Mouse (Mus musculus): Measurements from ENCODE around the gene Olfr1140. TPM values are rescaled to one million over a fixed set of nuclear protein-coding genes. Genes with fewer than 3 reads are reported as not detected.

Gene Olfr1140
- polyA plus RNA-seq (2012; rRNA removed), result not detected in 2 replicates

- Histone ChIP-seq H3K4me3 (ENCODE audit: low read depth, low read length) (no peak within 1 kb of the TSS), H3K27me3 (ENCODE audit: control insufficient read depth, insufficient read depth, low read length) (no peaks in the 10 kb centered on the region), H3K27ac (ENCODE audit: insufficient read depth, low read depth, low read length) (no peak within 1 kb of the TSS), H3K36me3 (ENCODE audit: control insufficient read depth, insufficient read depth, low read length) (no peaks in the 10 kb centered on the region), H3K4me1 (ENCODE audit: control insufficient read depth, insufficient read depth, insufficient read length, low read length) (no peaks in the 10 kb centered on the region)
- TF ChIP-seq CTCF (IDR thresholded peaks at IDR 0.05; ENCODE audit: extremely low read depth, insufficient read length, insufficient replicate concordance, low read depth, low read length) (no peak), POLR2A (IDR thresholded peaks at IDR 0.05; ENCODE audit: low read depth, low read length) (no peak)
- WGBS, result 65% methylated on average over 3 of the region's 3 CpGs
Measured at GRCm38 (mm10) chr2:87743452-87743851, at the start of gene Olfr1140. Gene Olfr1140 (plus strand): TSS chr2:87743752.

DNA sequence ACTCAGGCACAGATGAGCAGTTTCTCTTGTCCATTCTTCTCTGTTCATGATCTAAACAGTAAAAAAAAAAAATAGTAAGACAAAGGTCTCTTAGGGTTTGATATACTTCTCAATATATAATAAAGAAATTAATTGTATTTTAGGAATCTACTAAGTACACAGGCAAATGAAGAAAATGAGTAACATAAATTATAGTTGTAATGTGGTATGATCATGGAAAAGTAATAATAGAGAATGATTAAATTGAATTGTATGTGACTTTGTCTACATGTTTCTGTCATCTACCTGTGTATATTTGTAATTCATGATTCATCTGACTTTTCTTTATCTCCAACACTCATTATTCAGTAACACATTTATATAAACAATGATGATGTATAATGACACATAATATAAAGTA, 49.7 kb upstream of the Olfr1140 start, which contains the start of gene Olfr1136:
Olfr1136 (minus strand) TSS at position 101 of the 400 bp plus-strand sequence.
- no peak for TF ChIP-seq POLR2A (IDR thresholded peaks at IDR 0.05; ENCODE audit: low read depth, low read length)
- TF ChIP-seq CTCF (IDR thresholded peaks at IDR 0.05; ENCODE audit: extremely low read depth, insufficient read length, insufficient replicate concordance, low read depth, low read length), result no peak
- no peaks in the 10 kb centered on the region for H3K4me1 ChIP-seq (ENCODE audit: control insufficient read depth, insufficient read depth, insufficient read length, low read length)
- no peaks in the 10 kb centered on the region for H3K36me3 ChIP-seq (ENCODE audit: control insufficient read depth, insufficient read depth, low read length)
- H3K27ac ChIP-seq (ENCODE audit: insufficient read depth, low read depth, low read length), result no peak within 1 kb of the TSS
- H3K27me3 ChIP-seq (ENCODE audit: control insufficient read depth, insufficient read depth, low read length), result no peaks in the 10 kb centered on the region
- H3K4me3 ChIP-seq (ENCODE audit: low read depth, low read length), result no peak within 1 kb of the TSS

GRCm38 (mm10) chr2:87713079-87713478, 30.5 kb upstream of the Olfr1140 start, which contains the start of gene Olfr1137:
Gene Olfr1137 (minus strand): TSS chr2:87713179.
- TF ChIP-seq CTCF (IDR thresholded peaks at IDR 0.05; ENCODE audit: extremely low read depth, insufficient read length, insufficient replicate concordance, low read depth, low read length) (no peak), POLR2A (IDR thresholded peaks at IDR 0.05; ENCODE audit: low read depth, low read length) (no peak)
- no peaks in the 10 kb centered on the region for H3K4me1 ChIP-seq (ENCODE audit: control insufficient read depth, insufficient read depth, insufficient read length, low read length)
- no peaks in the 10 kb centered on the region for H3K36me3 ChIP-seq (ENCODE audit: control insufficient read depth, insufficient read depth, low read length)
- no peaks in the 10 kb centered on the region for H3K27me3 ChIP-seq (ENCODE audit: control insufficient read depth, insufficient read depth, low read length)
- no peak within 1 kb of the TSS for H3K4me3 ChIP-seq (ENCODE audit: low read depth, low read length)
- no peak within 1 kb of the TSS for H3K27ac ChIP-seq (ENCODE audit: insufficient read depth, low read depth, low read length)

DNA sequence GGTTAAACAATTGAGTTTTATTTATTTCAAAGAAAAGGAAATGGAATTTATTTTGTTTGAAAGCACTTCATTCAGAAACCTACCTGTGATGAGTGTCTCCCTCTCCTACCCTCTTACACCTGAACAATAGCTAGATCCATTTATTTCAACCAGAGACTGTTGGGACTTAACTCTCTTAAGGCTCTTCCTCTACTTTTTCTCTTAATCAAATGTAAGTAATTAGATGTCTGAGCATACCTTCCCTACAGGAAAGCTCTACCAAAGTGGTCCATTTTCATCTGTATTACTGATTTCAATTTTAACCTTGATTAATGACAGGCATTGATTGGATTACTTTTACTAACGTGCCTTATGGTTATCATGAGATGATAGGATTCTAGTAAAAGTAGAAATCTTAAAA, 3.7 kb upstream of the Olfr1140 start, which contains the start of gene Olfr1138:
Olfr1138 (minus strand) TSS at position 101 of the 400 bp plus-strand sequence.
- Histone ChIP-seq H3K4me1 (ENCODE audit: control insufficient read depth, insufficient read depth, insufficient read length, low read length) (no peaks in the 10 kb centered on the region), H3K4me3 (ENCODE audit: low read depth, low read length) (no peak within 1 kb of the TSS), H3K36me3 (ENCODE audit: control insufficient read depth, insufficient read depth, low read length) (no peaks in the 10 kb centered on the region), H3K27me3 (ENCODE audit: control insufficient read depth, insufficient read depth, low read length) (no peaks in the 10 kb centered on the region), H3K27ac (ENCODE audit: insufficient read depth, low read depth, low read length) (no peak within 1 kb of the TSS)
- WGBS, result 74% methylated on average over 1 of the region's 1 CpGs
- TF ChIP-seq CTCF (IDR thresholded peaks at IDR 0.05; ENCODE audit: extremely low read depth, insufficient read length, insufficient replicate concordance, low read depth, low read length) (no peak), POLR2A (IDR thresholded peaks at IDR 0.05; ENCODE audit: low read depth, low read length) (no peak)

GRCm38 (mm10) chr2:87753891-87754290, 10.3 kb downstream of the Olfr1140 start, which contains the start of gene Olfr1141:
Gene Olfr1141 (minus strand): TSS chr2:87753991.
- no peak within 1 kb of the TSS for H3K4me3 ChIP-seq (ENCODE audit: low read depth, low read length)
- no peak within 1 kb of the TSS for H3K27ac ChIP-seq (ENCODE audit: insufficient read depth, low read depth, low read length)
- H3K27me3 ChIP-seq (ENCODE audit: control insufficient read depth, insufficient read depth, low read length), result no peaks in the 10 kb centered on the region
- TF ChIP-seq POLR2A (IDR thresholded peaks at IDR 0.05; ENCODE audit: low read depth, low read length) (no peak), CTCF (IDR thresholded peaks at IDR 0.05; ENCODE audit: extremely low read depth, insufficient read length, insufficient replicate concordance, low read depth, low read length) (no peak)
- 78% methylated on average over 1 of the region's 1 CpGs for WGBS
- no peaks in the 10 kb centered on the region for H3K4me1 ChIP-seq (ENCODE audit: control insufficient read depth, insufficient read depth, insufficient read length, low read length)
- H3K36me3 ChIP-seq (ENCODE audit: control insufficient read depth, insufficient read depth, low read length), result no peaks in the 10 kb centered on the region

GRCm38 (mm10) chr2:87776143-87776542, 32.6 kb downstream of the Olfr1140 start:
- Histone ChIP-seq H3K36me3 (ENCODE audit: control insufficient read depth, insufficient read depth, low read length) (no peaks in the 10 kb centered on the region), H3K4me1 (ENCODE audit: control insufficient read depth, insufficient read depth, insufficient read length, low read length) (no peaks in the 10 kb centered on the region), H3K27me3 (ENCODE audit: control insufficient read depth, insufficient read depth, low read length) (no peaks in the 10 kb centered on the region), H3K4me3 (ENCODE audit: low read depth, low read length) (no peak overlapping the region), H3K27ac (ENCODE audit: insufficient read depth, low read depth, low read length) (no peak overlapping the region)
- 28% methylated on average over 1 of the region's 1 CpGs for WGBS
- TF ChIP-seq CTCF (IDR thresholded peaks at IDR 0.05; ENCODE audit: extremely low read depth, insufficient read length, insufficient replicate concordance, low read depth, low read length), result no peak
- no peak for TF ChIP-seq POLR2A (IDR thresholded peaks at IDR 0.05; ENCODE audit: low read depth, low read length)

DNA sequence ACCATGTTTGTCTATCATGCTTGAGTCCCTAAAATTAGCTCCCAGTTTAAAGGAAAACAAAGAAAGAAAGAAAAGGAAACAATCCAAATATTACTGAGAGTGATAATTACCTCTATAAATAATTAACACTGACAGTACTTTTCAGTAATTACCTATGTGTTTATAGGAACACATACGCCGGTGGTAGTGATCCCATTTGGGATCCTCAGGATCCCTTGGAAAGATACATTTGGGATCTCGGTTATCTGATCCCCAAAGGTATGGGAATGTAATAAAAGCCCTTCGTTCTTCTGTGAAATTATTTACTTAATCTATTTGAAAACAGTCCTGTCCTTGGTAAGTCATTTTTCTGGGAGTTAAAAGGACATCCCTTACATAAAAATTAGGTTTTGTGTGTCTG, 35.6 kb downstream of the Olfr1140 start, which contains the start of gene Olfr152:
Olfr152 (plus strand) TSS at position 301 of the 400 bp plus-strand sequence.
- Histone ChIP-seq H3K4me1 (ENCODE audit: control insufficient read depth, insufficient read depth, insufficient read length, low read length) (no peaks in the 10 kb centered on the region), H3K4me3 (ENCODE audit: low read depth, low read length) (no peak within 1 kb of the TSS), H3K36me3 (ENCODE audit: control insufficient read depth, insufficient read depth, low read length) (no peaks in the 10 kb centered on the region), H3K27me3 (ENCODE audit: control insufficient read depth, insufficient read depth, low read length) (no peaks in the 10 kb centered on the region), H3K27ac (ENCODE audit: insufficient read depth, low read depth, low read length) (no peak within 1 kb of the TSS)
- WGBS, result 71% methylated on average over 4 of the region's 4 CpGs
- TF ChIP-seq POLR2A (IDR thresholded peaks at IDR 0.05; ENCODE audit: low read depth, low read length), result no peak

Other genes with a start within 250 kb of the Olfr1140 start
- not detected in 2 replicates for gene Pramel7, start 246.7 kb upstream of the Olfr1140 start, polyA plus RNA-seq (2012; rRNA removed)
- not detected in 2 replicates for gene Pramel6, start 237.2 kb upstream of the Olfr1140 start, polyA plus RNA-seq (2012; rRNA removed)
- gene Olfr153, start 212.0 kb upstream of the Olfr1140 start, polyA plus RNA-seq (2012; rRNA removed), result not detected in 2 replicates
- gene Olfr1128, start 198.2 kb upstream of the Olfr1140 start, polyA plus RNA-seq (2012; rRNA removed), result not detected in 2 replicates
- gene Olfr1129, start 169.8 kb upstream of the Olfr1140 start, polyA plus RNA-seq (2012; rRNA removed), result not detected in 2 replicates
- gene Olfr1130, start 137.5 kb upstream of the Olfr1140 start, polyA plus RNA-seq (2012; rRNA removed), result not detected in 2 replicates
- not detected in 2 replicates for gene Olfr1131, start 116.6 kb upstream of the Olfr1140 start, polyA plus RNA-seq (2012; rRNA removed)
- not detected in 2 replicates for gene Olfr1132, start 106.2 kb upstream of the Olfr1140 start, polyA plus RNA-seq (2012; rRNA removed)
- gene Olfr1133, start 96.4 kb upstream of the Olfr1140 start, polyA plus RNA-seq (2012; rRNA removed), result not detected in 2 replicates
- gene Olfr1134, start 85.3 kb upstream of the Olfr1140 start, polyA plus RNA-seq (2012; rRNA removed), result not detected in 2 replicates
- gene Olfr1135, start 70.1 kb upstream of the Olfr1140 start, polyA plus RNA-seq (2012; rRNA removed), result not detected in 2 replicates
- not detected in 2 replicates for gene Olfr1136, start 49.8 kb upstream of the Olfr1140 start, polyA plus RNA-seq (2012; rRNA removed)
- gene Olfr1137, start 30.6 kb upstream of the Olfr1140 start, polyA plus RNA-seq (2012; rRNA removed), result not detected in 2 replicates
- gene Olfr1138, start 3.8 kb upstream of the Olfr1140 start, polyA plus RNA-seq (2012; rRNA removed), result not detected in 2 replicates
- gene Olfr1141, start 10.2 kb downstream of the Olfr1140 start, polyA plus RNA-seq (2012; rRNA removed), result not detected in 2 replicates
- gene Olfr152, start 35.7 kb downstream of the Olfr1140 start, polyA plus RNA-seq (2012; rRNA removed), result not detected in 2 replicates
- gene Olfr1143, start 56.8 kb downstream of the Olfr1140 start, polyA plus RNA-seq (2012; rRNA removed), result not detected in 2 replicates
- not detected in 2 replicates for gene Olfr1145, start 66.1 kb downstream of the Olfr1140 start, polyA plus RNA-seq (2012; rRNA removed)
- gene Olfr1148, start 86.8 kb downstream of the Olfr1140 start, polyA plus RNA-seq (2012; rRNA removed), result not detected in 2 replicates
- gene Olfr1150-ps1, start 100.2 kb downstream of the Olfr1140 start, polyA plus RNA-seq (2012; rRNA removed), result not detected in 2 replicates
- gene Olfr1151, start 112.1 kb downstream of the Olfr1140 start, polyA plus RNA-seq (2012; rRNA removed), result not detected in 2 replicates
- not detected in 2 replicates for gene Olfr1152, start 122.7 kb downstream of the Olfr1140 start, polyA plus RNA-seq (2012; rRNA removed)
- not detected in 2 replicates for gene Olfr1153, start 151.2 kb downstream of the Olfr1140 start, polyA plus RNA-seq (2012; rRNA removed)
- not detected in 2 replicates for gene Olfr1154, start 161.4 kb downstream of the Olfr1140 start, polyA plus RNA-seq (2012; rRNA removed)
- not detected in 2 replicates for gene Olfr1155, start 201.4 kb downstream of the Olfr1140 start, polyA plus RNA-seq (2012; rRNA removed)
- not detected in 2 replicates for gene Olfr1156, start 209.3 kb downstream of the Olfr1140 start, polyA plus RNA-seq (2012; rRNA removed)
- not detected in 2 replicates for gene Olfr1157, start 224.5 kb downstream of the Olfr1140 start, polyA plus RNA-seq (2012; rRNA removed)
- gene Olfr74, start 230.9 kb downstream of the Olfr1140 start, polyA plus RNA-seq (2012; rRNA removed), result not detected in 2 replicates
- not detected in 2 replicates for gene Olfr1158, start 246.4 kb downstream of the Olfr1140 start, polyA plus RNA-seq (2012; rRNA removed)